Mouse (Mus musculus) Muller cell, postnatal 12 days (primary cell): ENCODE data around the gene Atxn10.

Source experiments
- DNase-seq: peaks from one replicate; pipeline ENCODE4 v3.0.0-alpha.2; 2015; ENCODE audit errors: inconsistent ontology term

Gene Atxn10

DNA sequence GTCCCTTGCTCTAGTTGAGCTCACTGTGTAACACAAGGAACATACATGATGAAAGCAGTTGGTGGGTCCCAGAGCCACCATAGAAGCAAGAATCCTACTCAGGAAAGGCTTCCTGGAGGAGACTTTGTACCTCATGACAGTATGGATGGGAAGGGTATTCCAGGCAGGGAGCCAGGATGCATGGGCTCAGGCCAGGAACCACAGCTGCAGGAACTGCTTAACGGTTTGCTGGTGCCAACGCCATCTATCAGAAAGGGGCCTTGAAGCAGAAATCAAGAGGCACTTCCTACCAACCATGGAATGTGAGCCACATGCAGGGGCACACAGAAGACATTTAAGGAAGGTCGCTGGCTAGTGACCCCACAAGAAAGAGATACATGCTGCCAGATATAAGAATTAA is 138.7 kb downstream of the Atxn10 start:
- DNase-seq: no peak

DNA sequence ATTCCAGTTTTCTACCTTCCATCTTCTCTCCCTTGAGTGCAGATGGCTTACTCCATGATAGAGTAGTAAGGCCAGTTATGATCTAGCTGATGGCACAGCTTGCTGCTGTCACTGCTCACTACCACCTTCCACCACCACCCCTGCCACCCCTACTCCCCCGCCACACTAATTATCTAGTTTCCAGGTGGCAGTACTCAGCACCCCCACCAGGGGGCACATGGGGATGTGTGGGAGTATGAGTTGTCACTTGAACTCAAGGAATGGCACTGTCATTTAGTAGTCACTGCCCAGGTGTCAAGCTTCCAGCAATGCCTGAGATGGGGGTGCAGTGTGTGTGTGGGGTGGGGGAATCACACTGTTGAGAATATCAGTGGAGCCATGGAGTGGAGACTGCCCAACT is 141.5 kb downstream of the Atxn10 start:
- DNase-seq: peak; percentile 86

DNA sequence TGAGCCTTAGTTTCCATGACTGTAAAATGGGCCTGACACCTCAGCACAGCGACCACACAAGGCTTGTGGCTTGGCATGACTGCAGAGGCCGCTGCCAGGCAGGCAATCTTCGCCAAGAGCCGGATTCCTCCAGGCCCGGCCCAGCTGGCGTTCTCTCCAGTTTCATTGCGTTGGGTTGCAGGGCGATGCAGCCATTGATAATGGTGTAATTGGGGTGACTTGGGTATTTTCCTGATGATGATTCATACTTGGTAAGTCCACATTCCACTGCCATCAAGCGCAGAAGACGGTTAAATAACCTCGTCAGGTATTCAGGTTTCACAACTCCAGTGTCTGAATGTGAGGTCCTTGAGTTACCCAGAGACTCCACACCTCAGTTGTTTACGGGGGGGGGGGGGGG is 143.3 kb downstream of the Atxn10 start:
- peak; percentile 94 for DNase-seq

DNA sequence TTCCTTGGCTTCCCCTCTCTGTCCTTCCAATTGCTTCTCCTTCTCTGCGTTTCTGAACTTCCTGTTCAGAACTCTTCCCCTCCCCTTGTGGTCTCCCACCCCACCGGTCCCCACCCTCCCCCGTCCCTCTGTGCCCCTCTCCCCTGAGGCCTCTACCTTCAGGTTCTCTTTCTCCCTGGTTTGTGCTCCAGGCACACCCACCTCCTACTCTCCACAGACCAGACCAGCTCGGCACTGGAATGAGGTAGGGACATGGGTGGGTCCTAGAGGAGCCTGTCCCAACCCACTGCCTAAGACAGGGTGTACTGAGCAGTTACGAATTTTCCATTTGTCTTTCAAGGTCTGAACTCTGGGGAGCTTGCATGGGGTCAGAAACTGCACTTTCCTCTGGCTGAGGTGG is 143.9 kb downstream of the Atxn10 start:
- DNase-seq: no peak

DNA sequence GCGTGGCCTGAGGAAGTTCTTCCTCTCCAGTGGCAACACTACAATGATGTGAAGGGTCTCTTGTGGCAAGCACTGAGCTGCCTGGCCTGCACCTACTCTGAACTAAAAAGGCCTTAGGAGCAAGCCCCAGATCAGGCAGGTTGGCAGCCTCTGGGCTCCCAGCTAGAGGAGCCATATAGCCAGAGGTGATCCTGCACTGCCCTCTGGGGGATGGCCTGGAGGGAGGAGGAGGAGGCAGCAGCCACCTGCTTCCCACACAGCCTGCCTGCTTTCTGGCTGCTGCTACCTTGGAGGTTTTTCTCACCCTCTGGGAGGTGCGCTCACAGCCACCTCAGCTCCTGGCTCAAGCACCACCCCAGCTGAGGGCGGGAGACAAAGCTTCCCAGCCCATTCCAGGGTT is 144.6 kb downstream of the Atxn10 start:
- DNase-seq: no peak

DNA sequence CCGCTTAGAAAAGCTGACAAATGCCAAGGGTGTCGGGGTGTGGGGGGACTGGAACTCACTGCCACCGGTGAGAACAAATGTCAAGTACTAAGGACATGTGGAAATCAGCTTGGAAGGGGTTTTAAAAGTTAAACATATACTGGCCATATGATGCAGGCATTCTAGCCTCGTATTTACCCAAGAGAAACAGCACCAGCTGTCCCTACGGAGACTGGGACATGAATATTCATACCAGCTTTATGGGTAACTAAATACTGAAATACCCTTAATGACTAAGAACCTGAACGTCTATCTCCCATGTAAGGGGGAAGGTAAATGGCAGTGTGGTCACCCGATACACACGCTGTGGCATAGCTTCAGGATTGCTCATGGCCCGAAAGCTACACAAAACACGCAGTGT is 152.9 kb downstream of the Atxn10 start:
- DNase-seq: no peak

DNA sequence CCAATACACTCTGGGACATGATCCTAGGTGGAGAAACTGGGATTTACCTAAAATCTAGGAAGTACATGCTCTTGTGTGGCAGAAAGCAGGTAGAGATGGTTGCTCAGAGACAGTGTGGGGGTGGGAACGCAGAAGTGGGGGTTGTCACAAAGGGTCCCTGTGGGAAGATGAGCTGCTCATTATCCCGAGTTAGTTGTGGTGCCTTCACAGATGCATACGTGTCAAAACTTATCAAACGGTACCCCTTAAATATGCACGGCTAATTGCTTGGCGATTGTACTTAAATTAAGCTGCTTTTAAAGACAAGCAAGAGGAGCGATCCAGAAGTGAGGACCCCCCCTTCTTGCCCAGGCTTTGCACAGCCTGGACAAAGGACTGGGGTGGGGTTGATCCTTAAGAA is 153.7 kb downstream of the Atxn10 start:
- no peak for DNase-seq

DNA sequence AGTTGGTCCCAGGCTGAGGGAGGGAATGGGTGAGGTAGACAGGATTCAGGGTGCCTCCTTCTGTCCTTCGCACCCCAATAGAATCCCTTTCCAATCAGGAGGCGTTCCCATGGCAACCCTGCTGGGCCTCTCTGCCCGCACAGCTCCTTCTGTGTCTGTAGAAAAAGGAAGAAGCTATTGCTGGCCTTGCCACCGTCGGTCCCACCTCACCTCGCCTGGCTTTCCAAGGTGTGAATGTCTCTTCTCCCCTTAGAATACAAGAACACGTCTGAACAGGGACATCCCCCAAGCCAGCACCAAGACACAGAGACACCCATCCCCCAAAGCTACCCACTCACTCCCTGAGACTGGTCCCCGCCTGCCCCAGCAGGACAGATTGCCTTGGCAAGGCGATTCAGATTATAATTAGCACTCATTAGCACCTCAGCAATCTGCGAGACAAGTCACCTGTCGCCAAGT is 158.1 kb downstream of the Atxn10 start:
- no peak for DNase-seq

DNA sequence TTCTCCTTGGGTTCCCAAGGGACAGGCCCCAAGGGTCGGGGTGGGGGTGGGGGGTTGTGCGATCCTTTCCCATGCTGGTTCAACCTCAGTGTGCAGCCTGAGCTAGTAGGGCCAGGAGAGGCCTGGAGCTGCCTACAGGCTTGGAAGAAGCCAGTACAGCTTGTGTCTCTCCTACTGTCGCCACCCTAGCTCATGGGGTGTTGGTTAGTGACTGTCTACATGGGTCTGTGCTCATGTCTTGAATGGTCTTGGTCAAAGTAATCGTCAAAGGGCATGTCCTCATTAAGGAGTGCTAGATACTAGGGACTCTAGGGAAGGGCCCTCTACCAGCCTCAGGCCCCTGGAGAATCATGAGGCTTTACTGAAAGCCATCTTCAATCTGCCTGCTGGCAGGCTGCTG is 161.5 kb downstream of the Atxn10 start:
- DNase-seq: no peak

DNA sequence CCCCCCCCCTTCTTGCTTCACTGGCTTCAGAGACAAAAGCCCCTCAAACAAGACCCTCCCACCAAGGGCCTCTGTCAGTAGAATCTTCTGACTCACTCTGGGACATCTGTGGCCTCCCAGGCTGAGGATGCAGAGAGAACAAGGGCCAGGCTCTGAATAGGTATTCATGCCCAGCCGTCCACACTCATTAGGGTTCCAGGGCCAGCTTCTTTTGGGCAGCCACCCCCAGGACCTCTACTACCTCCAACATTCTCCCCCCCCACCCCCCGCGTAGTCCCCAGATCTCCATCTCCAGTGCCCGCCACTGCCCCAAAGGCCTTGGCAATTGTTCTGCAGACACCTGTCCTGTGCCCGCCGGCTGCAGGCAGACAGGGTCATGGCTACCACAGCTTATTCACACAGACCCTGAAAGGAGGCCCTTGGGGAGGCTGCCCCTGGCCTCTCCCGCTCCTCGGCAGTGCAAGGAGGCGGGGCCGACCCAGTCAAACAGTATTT is 162.0 kb downstream of the Atxn10 start:
- peak; percentile 70 for DNase-seq

DNA sequence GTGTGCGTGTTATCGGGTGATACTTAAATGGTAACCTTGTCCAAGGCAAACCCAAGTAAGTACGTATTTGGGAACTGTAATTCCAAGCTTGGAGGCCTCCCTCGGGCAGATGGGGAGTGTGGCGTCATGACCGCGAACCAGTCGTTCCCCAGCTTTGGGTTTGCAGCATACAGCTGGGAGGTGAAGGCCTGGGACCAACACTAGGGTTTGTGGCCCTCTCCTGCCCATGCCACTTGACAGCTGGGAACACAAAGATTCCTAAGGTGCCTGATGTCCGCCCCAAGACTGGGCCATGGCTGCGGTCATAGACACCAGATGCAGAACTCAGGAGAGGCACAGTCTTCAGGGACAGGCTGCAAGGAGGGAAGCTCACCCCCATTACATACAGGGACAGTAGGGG is 164.2 kb downstream of the Atxn10 start:
- DNase-seq: no peak

DNA sequence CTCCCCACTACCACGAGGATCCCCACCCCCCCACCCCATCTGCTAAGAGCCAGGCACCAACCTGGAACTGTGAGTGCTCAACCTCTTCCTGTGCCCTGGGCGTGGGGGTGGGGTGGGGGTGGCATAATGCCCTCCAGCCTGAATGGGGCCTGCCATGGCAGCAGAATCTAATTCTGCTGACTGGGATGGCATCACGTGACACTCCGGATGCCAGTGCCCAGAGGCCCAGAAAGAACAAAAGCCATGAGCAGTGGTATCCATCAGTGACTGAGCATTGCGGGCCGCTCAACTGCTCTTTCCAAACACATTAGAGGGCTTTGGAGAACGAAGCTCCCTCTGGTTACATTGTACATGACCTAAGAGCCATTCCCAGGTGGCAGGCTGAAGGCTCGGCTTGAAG is 167.1 kb downstream of the Atxn10 start, which contains the start of gene 7530416G11Rik:
Gene 7530416G11Rik, minus strand, starts transcription at position 101 of the 400 bp plus-strand sequence.
- DNase-seq: no peak

DNA sequence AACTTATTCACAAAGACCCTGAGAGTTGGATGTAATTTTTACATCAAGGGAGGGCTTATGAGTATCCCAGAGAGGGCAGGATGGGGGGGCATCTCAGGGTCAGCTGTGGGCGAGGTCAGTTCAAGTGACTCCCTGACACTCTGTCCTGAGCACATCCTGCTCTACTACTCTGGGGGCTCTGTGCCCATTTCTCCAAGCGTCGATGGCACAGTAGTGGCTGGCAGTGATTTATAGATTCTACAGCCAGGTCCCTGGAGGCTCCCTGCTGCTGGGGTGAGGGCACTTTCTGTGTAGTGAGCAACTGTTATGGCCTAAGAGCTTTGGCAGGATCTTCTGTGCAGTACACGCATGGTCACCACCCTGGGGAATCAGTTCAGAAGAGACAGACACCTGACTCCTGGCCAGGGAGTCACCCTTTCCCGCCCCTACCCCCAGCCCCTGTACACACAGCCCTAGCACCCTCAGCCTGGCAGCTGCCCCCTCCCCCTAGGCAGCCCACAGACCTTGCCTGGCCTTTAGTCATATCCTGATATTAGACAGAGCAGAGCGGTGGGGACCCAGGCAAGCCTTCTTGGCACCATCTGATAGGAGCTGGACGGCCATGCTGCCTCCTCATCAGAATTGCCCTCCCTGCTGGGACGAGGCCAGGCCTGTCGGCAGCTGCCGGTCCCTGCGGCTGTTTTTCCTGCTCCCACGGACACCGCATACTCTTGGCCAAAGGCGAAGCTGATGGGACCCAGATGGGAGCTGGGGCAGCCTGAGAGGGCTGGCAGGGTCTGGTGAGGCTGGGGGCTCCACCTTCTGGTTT is 169.3 kb downstream of the Atxn10 start:
- peak; percentile 89 for DNase-seq

DNA sequence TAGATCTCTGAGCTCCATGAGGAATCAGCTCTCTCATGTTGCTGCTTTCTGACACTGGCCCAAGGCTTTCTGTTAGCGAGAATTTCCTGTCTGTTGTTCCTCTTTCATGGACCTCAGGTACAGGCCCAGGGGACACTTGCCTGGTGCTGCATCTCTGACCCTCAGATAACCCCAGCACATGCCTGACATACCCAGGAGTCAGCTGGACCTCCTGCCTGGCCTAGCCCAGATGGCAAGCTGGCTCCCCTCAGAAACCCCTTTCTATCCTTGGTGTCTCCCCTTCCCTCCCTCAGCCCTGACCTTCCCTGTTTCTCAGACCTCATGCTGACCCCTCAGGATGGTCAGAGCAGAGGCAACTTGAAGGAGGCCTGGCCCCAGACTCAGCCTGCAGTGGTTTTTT is 170.6 kb downstream of the Atxn10 start:
- no peak for DNase-seq

DNA sequence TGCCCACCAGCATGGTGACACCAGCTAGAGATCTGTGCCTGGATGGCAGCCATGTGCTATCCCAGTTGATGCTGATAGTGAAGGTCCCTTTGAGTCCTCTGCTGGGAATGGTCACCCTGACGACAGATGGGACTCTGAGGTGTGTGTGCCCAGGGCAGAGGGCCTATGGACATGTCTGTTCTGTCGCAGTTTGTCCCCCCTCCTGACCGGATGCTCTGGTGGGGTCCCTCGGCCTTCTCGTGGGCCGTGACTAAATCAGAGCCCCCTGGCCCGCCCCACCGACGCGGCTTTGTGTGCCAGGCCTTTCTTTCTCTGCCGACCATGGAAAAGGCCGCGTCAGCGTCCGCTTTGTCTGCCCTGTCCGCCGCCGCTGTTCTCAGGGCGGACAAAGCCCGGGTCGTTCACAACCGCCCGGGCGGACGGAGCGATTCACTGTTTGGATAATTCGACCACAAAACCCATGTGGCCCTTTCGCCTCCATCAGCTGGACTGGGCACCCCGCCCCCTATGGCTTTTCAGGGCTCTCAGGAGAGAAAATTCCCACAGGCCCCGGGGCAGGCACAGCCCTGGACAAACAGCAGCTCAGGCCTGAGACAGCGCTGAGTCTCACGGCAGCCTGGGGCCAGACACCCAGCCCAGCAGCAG is 171.4 kb downstream of the Atxn10 start:
- peak; percentile 88 for DNase-seq
